Mouse (Mus musculus): ENCODE measurements around the gene Cd59a. TPM values are rescaled to one million over a fixed set of nuclear protein-coding genes. Genes with fewer than 3 reads are reported as not detected.
"Not testable (repeated sequence)": the region's sequence is repeated elsewhere in the genome, so short reads cannot be mapped to it uniquely, and the experiment has no call there.

Gene Cd59a
- polyA plus RNA-seq, 1 experiment from 2014 or later, result 55.8 TPM

GRCm38 (mm10) chr2:104109021-104109420 lies 13.4 kb downstream of the Cd59a start:
- H3K27ac ChIP-seq, result peak overlapping the region; percentile 58
- H3K4me2 ChIP-seq; H3K4me1 ChIP-seq (replicated peaks); ATAC-seq (replicated peaks; ENCODE audit: insufficient number of reproducible peaks, insufficient read depth, low FRiP score, low read depth); H3K9me3 ChIP-seq (replicated peaks); H3K4me3 ChIP-seq; H3K36me3 ChIP-seq; H3K9ac ChIP-seq; H3K27me3 ChIP-seq: not testable (repeated sequence)
- WGBS, result 41% methylated on average over 2 of the region's 2 CpGs

GRCm38 (mm10) chr2:104109528-104109927 lies 13.9 kb downstream of the Cd59a start:
- Histone ChIP-seq H3K4me3 (no peak overlapping the region), H3K27ac (peak overlapping the region; percentile 58), H3K36me3 (no peaks in the 10 kb centered on the region), H3K27me3 (no peaks in the 10 kb centered on the region), H3K9ac (no peak overlapping the region), H3K9me3 (replicated peaks) (no peaks in the 10 kb centered on the region), H3K4me2 (no peak overlapping the region), H3K4me1 (replicated peaks) (peaks cover 8% of the 10 kb centered on the region)
- no peak; the same call in 1 of the 2 replicates for ATAC-seq (replicated peaks; ENCODE audit: insufficient number of reproducible peaks, insufficient read depth, low FRiP score, low read depth)
- WGBS, result 42% methylated on average over 2 of the region's 2 CpGs

- Histone ChIP-seq H3K4me2 (no peak overlapping the region), H3K4me3 (no peak overlapping the region), H3K9ac (no peak overlapping the region), H3K27me3 (no peaks in the 10 kb centered on the region), H3K27ac (peak overlapping the region; percentile 58), H3K9me3 (replicated peaks) (no peaks in the 10 kb centered on the region), H3K4me1 (replicated peaks) (peaks cover 8% of the 10 kb centered on the region), H3K36me3 (no peaks in the 10 kb centered on the region)
- 81% methylated on average over 4 of the region's 4 CpGs for WGBS
- ATAC-seq (replicated peaks; ENCODE audit: insufficient number of reproducible peaks, insufficient read depth, low FRiP score, low read depth), result no peak
These were observed 14.4 kb downstream of the Cd59a start for GRCm38 (mm10) chr2:104110031-104110430.

- ATAC-seq (replicated peaks; ENCODE audit: insufficient number of reproducible peaks, insufficient read depth, low FRiP score, low read depth); H3K4me3 ChIP-seq; H3K9me3 ChIP-seq (replicated peaks); H3K27me3 ChIP-seq; H3K4me2 ChIP-seq; H3K27ac ChIP-seq; H3K9ac ChIP-seq; H3K4me1 ChIP-seq (replicated peaks); H3K36me3 ChIP-seq: not testable (repeated sequence)
- WGBS, result no CpG with 5 or more reads among the region's 1 CpGs
These were observed 15.7 kb downstream of the Cd59a start for GRCm38 (mm10) chr2:104111170-104111797.

GRCm38 (mm10) chr2:104113563-104113962 lies 18.0 kb downstream of the Cd59a start:
- not testable (repeated sequence) for H3K36me3 ChIP-seq; H3K4me3 ChIP-seq; H3K4me1 ChIP-seq (replicated peaks); ATAC-seq (replicated peaks; ENCODE audit: insufficient number of reproducible peaks, insufficient read depth, low FRiP score, low read depth); H3K27ac ChIP-seq; H3K9ac ChIP-seq; H3K9me3 ChIP-seq (replicated peaks); H3K27me3 ChIP-seq; H3K4me2 ChIP-seq

GRCm38 (mm10) chr2:104114898-104115297 lies 19.3 kb downstream of the Cd59a start:
- ATAC-seq (replicated peaks; ENCODE audit: insufficient number of reproducible peaks, insufficient read depth, low FRiP score, low read depth), result no peak
- 78% methylated on average over 3 of the region's 3 CpGs for WGBS
- H3K9ac ChIP-seq, result no peak overlapping the region
- no peaks in the 10 kb centered on the region for H3K36me3 ChIP-seq
- no peak overlapping the region for H3K4me3 ChIP-seq
- no peaks in the 10 kb centered on the region for H3K9me3 ChIP-seq (replicated peaks)
- H3K27ac ChIP-seq, result no peak overlapping the region
- no peak overlapping the region for H3K4me2 ChIP-seq
- H3K27me3 ChIP-seq, result no peaks in the 10 kb centered on the region
- H3K4me1 ChIP-seq (replicated peaks), result peaks cover 7% of the 10 kb centered on the region

GRCm38 (mm10) chr2:104117173-104117572 lies 21.6 kb downstream of the Cd59a start:
- peaks cover 27% of the 10 kb centered on the region for H3K4me1 ChIP-seq (replicated peaks)
- not testable (repeated sequence) for H3K9ac ChIP-seq; H3K36me3 ChIP-seq; ATAC-seq (replicated peaks; ENCODE audit: insufficient number of reproducible peaks, insufficient read depth, low FRiP score, low read depth); H3K4me3 ChIP-seq; H3K27me3 ChIP-seq; H3K4me2 ChIP-seq; H3K27ac ChIP-seq; H3K9me3 ChIP-seq (replicated peaks)

GRCm38 (mm10) chr2:104119097-104119496 lies 23.5 kb downstream of the Cd59a start:
- H3K27ac ChIP-seq, result no peak overlapping the region
- peaks cover 43% of the 10 kb centered on the region for H3K4me1 ChIP-seq (replicated peaks)
- ATAC-seq (replicated peaks; ENCODE audit: insufficient number of reproducible peaks, insufficient read depth, low FRiP score, low read depth), result no peak
- 80% methylated on average over 1 of the region's 1 CpGs for WGBS
- H3K27me3 ChIP-seq, result no peaks in the 10 kb centered on the region; the same call in 1 of the 2 replicates
- H3K36me3 ChIP-seq, result no peaks in the 10 kb centered on the region
- H3K4me3 ChIP-seq, result no peak overlapping the region
- H3K4me2 ChIP-seq, result no peak overlapping the region
- no peaks in the 10 kb centered on the region for H3K9me3 ChIP-seq (replicated peaks)
- no peak overlapping the region for H3K9ac ChIP-seq

GRCm38 (mm10) chr2:104120312-104120711 lies 24.7 kb downstream of the Cd59a start:
- no peaks in the 10 kb centered on the region for H3K9me3 ChIP-seq (replicated peaks)
- 48% methylated on average over 6 of the region's 6 CpGs for whole genome bisulfite sequencing
- H3K4me1 ChIP-seq (replicated peaks), result peaks cover 50% of the 10 kb centered on the region
- H3K27me3 ChIP-seq, result peaks cover under 1% of the 10 kb centered on the region; the same call in 1 of the 2 replicates
- H3K4me3 ChIP-seq, result no peak overlapping the region
- H3K36me3 ChIP-seq, result no peaks in the 10 kb centered on the region
- peak overlapping the region; percentile 68 for H3K27ac ChIP-seq
- no peak overlapping the region for H3K9ac ChIP-seq
- H3K4me2 ChIP-seq, result no peak overlapping the region
- no peak for ATAC-seq (replicated peaks; ENCODE audit: insufficient number of reproducible peaks, insufficient read depth, low FRiP score, low read depth)

GRCm38 (mm10) chr2:104121681-104122504 lies 26.3 kb downstream of the Cd59a start:
- WGBS, result 69% methylated on average over 8 of the region's 8 CpGs
- Histone ChIP-seq H3K27me3 (peaks cover 3% of the 10 kb centered on the region; the same call in 1 of the 2 replicates), H3K9ac (no peak overlapping the region), H3K27ac (peak overlapping the region; percentile 86), H3K4me3 (peak overlapping the region; percentile 82), H3K4me2 (peak overlapping the region; percentile 92), H3K4me1 (replicated peaks) (peaks cover 50% of the 10 kb centered on the region), H3K9me3 (replicated peaks) (no peaks in the 10 kb centered on the region), H3K36me3 (no peaks in the 10 kb centered on the region)
- no peak for ATAC-seq (replicated peaks; ENCODE audit: insufficient number of reproducible peaks, insufficient read depth, low FRiP score, low read depth)

GRCm38 (mm10) chr2:104122505-104123378 lies 27.1 kb downstream of the Cd59a start, which contains the start of gene A930018P22Rik:
Gene A930018P22Rik (plus strand): TSS chr2:104122769.
- Histone ChIP-seq H3K9ac (peak within 1 kb of the TSS; percentile 76), H3K4me3 (peak within 1 kb of the TSS; percentile 82), H3K36me3 (no peaks in the 10 kb centered on the region), H3K4me2 (peak within 1 kb of the TSS; percentile 92), H3K9me3 (replicated peaks) (no peaks in the 10 kb centered on the region), H3K27ac (peak within 1 kb of the TSS; percentile 86), H3K27me3 (peaks cover 3% of the 10 kb centered on the region; the same call in 1 of the 2 replicates), H3K4me1 (replicated peaks) (peaks cover 50% of the 10 kb centered on the region)
- peak; percentile 94 for ATAC-seq (replicated peaks; ENCODE audit: insufficient number of reproducible peaks, insufficient read depth, low FRiP score, low read depth)
- under 1% methylated on average over 74 of the region's 74 CpGs for WGBS
